Mouse (Mus musculus) WW6 (cell line): ENCODE measurements around the gene Prepl.

Experiments
- DNase-seq: peaks from one replicate; pipeline ENCODE4 v3.0.0-alpha.2; 2013; ENCODE audit warnings: low read depth, low spot score

The Prepl gene

GRCm38 (mm10) chr17:85071088-85071775, 18.8 kb downstream of the Prepl start:
- DNase-seq: no peak

- DNase-seq: no peak
Measured at GRCm38 (mm10) chr17:85070658-85071057, 19.4 kb downstream of the Prepl start.

- DNase-seq: no peak
Measured at GRCm38 (mm10) chr17:85067331-85067730, 22.7 kb downstream of the Prepl start.

GRCm38 (mm10) chr17:85063560-85063959, 26.5 kb downstream of the Prepl start:
- no peak for DNase-seq

- no peak for DNase-seq
Measured at GRCm38 (mm10) chr17:85059136-85059535, 30.9 kb downstream of the Prepl start.

- DNase-seq: no peak
Measured at GRCm38 (mm10) chr17:85058276-85058675, 31.8 kb downstream of the Prepl start.

- DNase-seq: no peak
Measured at GRCm38 (mm10) chr17:85048379-85048778, 41.7 kb downstream of the Prepl start.

- no peak for DNase-seq
Measured at GRCm38 (mm10) chr17:85045160-85045559, 44.9 kb downstream of the Prepl start.

GRCm38 (mm10) chr17:85044466-85044865, 45.6 kb downstream of the Prepl start:
- DNase-seq: no peak

GRCm38 (mm10) chr17:85043404-85043816, 46.6 kb downstream of the Prepl start:
- DNase-seq: no peak

GRCm38 (mm10) chr17:85042419-85042818, 47.6 kb downstream of the Prepl start:
- no peak for DNase-seq

GRCm38 (mm10) chr17:85040913-85041312, 49.1 kb downstream of the Prepl start:
- DNase-seq: no peak

GRCm38 (mm10) chr17:85038761-85039160, 51.3 kb downstream of the Prepl start:
- no peak for DNase-seq

- no peak for DNase-seq
Measured at GRCm38 (mm10) chr17:85038311-85038710, 51.7 kb downstream of the Prepl start.

GRCm38 (mm10) chr17:85037855-85038254, 52.2 kb downstream of the Prepl start:
- no peak for DNase-seq

GRCm38 (mm10) chr17:85034068-85034467, 56.0 kb downstream of the Prepl start:
- DNase-seq: no peak

GRCm38 (mm10) chr17:85033087-85033486, 57.0 kb downstream of the Prepl start:
- no peak for DNase-seq

- DNase-seq: no peak
Measured at GRCm38 (mm10) chr17:85030651-85031050, 59.4 kb downstream of the Prepl start.

GRCm38 (mm10) chr17:85028797-85029196, 61.2 kb downstream of the Prepl start:
- no peak for DNase-seq

- no peak for DNase-seq
Measured at GRCm38 (mm10) chr17:85028093-85028739, 61.8 kb downstream of the Prepl start, which contains the start of gene Slc3a1. Gene Slc3a1 (plus strand): TSS chr17:85028376.

GRCm38 (mm10) chr17:85027247-85027646, 62.8 kb downstream of the Prepl start:
- DNase-seq: no peak

- DNase-seq: no peak
Measured at GRCm38 (mm10) chr17:85026436-85026835, 63.6 kb downstream of the Prepl start.

GRCm38 (mm10) chr17:85025151-85025550, 64.9 kb downstream of the Prepl start:
- DNase-seq: no peak
